28 mouse cellular contexts compared by ENCODE assay signal in genomic region chr3:33979395-33979794, GRCm38 (mm10). TPM values are rescaled to one million over a fixed set of nuclear protein-coding genes. Genes with fewer than 3 reads are reported as not detected.
DNase-seq lines count a peak whose midpoint lies in the region; ATAC-seq and TF ChIP-seq lines count a peak whose summit lies in the region.
"Had no signal": no experiment of that assay in that cellular context is flagged by ENCODE, and none has a peak within 500 bp of the region (broad histone marks: within the 10 kb centered on the region; RNA-seq: fewer than 3 reads in every experiment).

No protein-coding gene starts in this region.

- no peaks in the 10 kb centered on the region for H3K27me3 ChIP-seq in lung, postnatal 0 days (replicated peaks; ENCODE audit: insufficient read depth, low read length)
- H3K27me3 ChIP-seq: embryonic facial prominence, embryonic 12.5 days; heart, embryonic 13.5 days; limb, embryonic 13.5 days; liver, embryonic 12.5 days; midbrain, embryonic 15.5 days; neural tube, embryonic 15.5 days had no signal

- no peaks in the 10 kb centered on the region for H3K36me3 ChIP-seq in lung, postnatal 0 days (ENCODE audit: insufficient read depth, low read length)
- H3K36me3 ChIP-seq: embryonic facial prominence, embryonic 12.5 days; heart, embryonic 13.5 days; limb, embryonic 13.5 days; liver, embryonic 12.5 days; midbrain, embryonic 15.5 days; neural tube, embryonic 15.5 days had no signal

- H3K9ac ChIP-seq in lung, postnatal 0 days (replicated peaks; ENCODE audit: low read depth): no peak overlapping the region
- H3K9ac ChIP-seq: embryonic facial prominence, embryonic 12.5 days; heart, embryonic 13.5 days; hindbrain, embryonic 14.5 days; limb, embryonic 13.5 days; liver, embryonic 12.5 days; liver, postnatal 0 days; midbrain, embryonic 15.5 days; neural tube, embryonic 15.5 days had no signal

- 54% methylated on average over 6 of the region's 6 CpGs for WGBS in lung, postnatal 0 days
- WGBS in lung, adult 2 months: 49% methylated on average over 6 of the region's 6 CpGs

- no peak overlapping the region for H3K4me2 ChIP-seq in lung, postnatal 0 days (replicated peaks; ENCODE audit: low read depth, low read length)
- H3K4me2 ChIP-seq: embryonic facial prominence, embryonic 12.5 days; heart, embryonic 13.5 days; hindbrain, embryonic 14.5 days; limb, embryonic 13.5 days; liver, embryonic 12.5 days; midbrain, embryonic 15.5 days; neural tube, embryonic 15.5 days had no signal

- no peak overlapping the region for H3K4me3 ChIP-seq in lung, postnatal 0 days (ENCODE audit: low read depth, low read length)
- H3K4me3 ChIP-seq in lung, adult 2 months (replicated peaks; ENCODE audit: extremely low read depth, low read depth, low read length): no peak overlapping the region
- H3K4me3 ChIP-seq: embryonic facial prominence, embryonic 12.5 days; heart, embryonic 13.5 days; left cerebral cortex, adult 2 months; limb, embryonic 13.5 days; liver, embryonic 12.5 days; midbrain, embryonic 15.5 days; neural tube, embryonic 15.5 days had no signal

- H3K27ac ChIP-seq in lung, postnatal 0 days (ENCODE audit: low read length): no peak overlapping the region
- H3K27ac ChIP-seq: embryonic facial prominence, embryonic 12.5 days; heart, embryonic 13.5 days; hindbrain, embryonic 14.5 days; left cerebral cortex, adult 2 months; limb, embryonic 13.5 days; liver, embryonic 12.5 days; midbrain, embryonic 15.5 days; neural tube, embryonic 15.5 days had no signal

- H3K9me3 ChIP-seq in lung, postnatal 0 days (ENCODE audit: low read length): no peaks in the 10 kb centered on the region
- H3K9me3 ChIP-seq: embryonic facial prominence, embryonic 12.5 days; heart, embryonic 13.5 days; limb, embryonic 13.5 days; liver, embryonic 12.5 days; midbrain, embryonic 15.5 days; neural tube, embryonic 15.5 days had no signal

- TF ChIP-seq EP300 in lung, postnatal 0 days (IDR thresholded peaks at IDR 0.05): no peak

- peak; percentile 8 for DNase-seq in gastrocnemius, postnatal 14 days
- no peak for DNase-seq in gastrocnemius, postnatal 4 days (ENCODE audit: low spot score in 2 of 2)
- peak; percentile 17 to 18 for DNase-seq in heart, postnatal 14 days
- DNase-seq in heart, postnatal 36 days: no peak
- DNase-seq in lung, postnatal 0 days (ENCODE audit: low spot score): peak; percentile 13
- no peak for DNase-seq in lung, adult 2 months
- peak; percentile 8 to 50 for DNase-seq in lung, postnatal 4 days
- no peak for DNase-seq in cerebellum, adult 9-10 months
- DNase-seq: adrenal gland, adult 8-10 months; cerebellum, adult 8-10 months; cerebellum, postnatal 36 days; gastrocnemius, postnatal 10 days; kidney, postnatal 14 days; liver, postnatal 0 days; retina, postnatal 1 day; right cerebral cortex, postnatal 14 days; thymus, postnatal 4 days had no signal

- no peak for TF ChIP-seq CTCF in lung, postnatal 0 days (IDR thresholded peaks at IDR 0.05)
- TF ChIP-seq CTCF in lung, adult 2 months (IDR thresholded peaks at IDR 0.05; ENCODE audit: insufficient read depth, low read length): no peak

- no peaks in the 10 kb centered on the region for H3K4me1 ChIP-seq in lung, postnatal 0 days (ENCODE audit: insufficient read depth, low read depth, low read length)
- H3K4me1 ChIP-seq in lung, adult 2 months (ENCODE audit: control insufficient read depth, insufficient read depth, low read length): no peaks in the 10 kb centered on the region
- H3K4me1 ChIP-seq: embryonic facial prominence, embryonic 12.5 days; heart, embryonic 13.5 days; limb, embryonic 13.5 days; liver, embryonic 12.5 days; midbrain, embryonic 15.5 days; neural tube, embryonic 15.5 days had no signal

- TF ChIP-seq POLR2A in lung, adult 2 months (IDR thresholded peaks at IDR 0.05; ENCODE audit: borderline replicate concordance, extremely low read depth, low read depth, low read length): no peak

- ATAC-seq in lung, postnatal 0 days: no peak
- ATAC-seq: CD4-positive, CD25-positive, alpha-beta regulatory T cell, adult 4 months; forebrain, embryonic 16.5 days; intestine, postnatal 0 days; liver, embryonic 12.5 days; liver, postnatal 0 days; midbrain, embryonic 15.5 days had no signal

- intact Hi-C loops in gastrocnemius, postnatal 14 days (cut with DNase I; ENCODE audit: low total_unique reads): loop anchor here (10.0 kb wide), 1 partner anchor 105 kb away; the partner anchor contains the start of gene Dnajc19
- intact Hi-C loops in heart, postnatal 14 days (cut with DNase I): no loop called here
- intact Hi-C loops in heart, postnatal 36 days (cut with DNase I): no loop called here

RNA-seq across cellular contexts. Expression of gene Fxr1, which starts 40.3 kb away (rescaled TPM):
- total RNA-seq in gastrocnemius, postnatal 14 days (2021): 100 to 1,000 TPM; 388 to 401 TPM
- total RNA-seq in gastrocnemius, postnatal 4 days (2021): 100 to 1,000 TPM; 347 to 401 TPM
- 100 to 1,000 TPM; 158 to 160 TPM for total RNA-seq in heart, postnatal 14 days (2021)
- total RNA-seq in heart, postnatal 36 days (2021): 100 to 1,000 TPM; 184 to 189 TPM
- polyA plus RNA-seq in lung, postnatal 0 days (2015; fragmentation: Nextera tagmentation; extraction: Ambion mirVana): 27.9 and 32.1 TPM in 2 replicates
- polyA plus RNA-seq in lung, adult 2 months (2012; rRNA removed): 6.7 and 13.9 TPM in 2 replicates

Comparison
In these comparisons a context has a peak if more than half of its experiments do, and no peak if none do; other contexts are left out.
1. DNase-seq: peak in gastrocnemius, postnatal 14 days (single experiment), heart, postnatal 14 days (2 of 2), lung, postnatal 0 days (single experiment) and lung, postnatal 4 days (2 of 2); none in gastrocnemius, postnatal 4 days (0 of 2), heart, postnatal 36 days (0 of 2), lung, adult 2 months (single experiment) and cerebellum, adult 9-10 months (single experiment).